Mouse (Mus musculus) stomach, postnatal 0 days (tissue): ENCODE measurements around the gene Cpsf4l. TPM values are rescaled to one million over a fixed set of nuclear protein-coding genes. Genes with fewer than 3 reads are reported as not detected.

Experiments
- ATAC-seq: fragments of 200-750 bp; cut with Nextera tagmentation; 2 replicates; pipeline ENCODE4 v1.8.0; 2017; ENCODE audit not compliant: low FRiP score, low TSS enrichment
- DNase-seq: peaks from one replicate; pipeline ENCODE4 v3.0.0-alpha.2; 2016; ENCODE audit warnings: low spot score
- H3K27ac ChIP-seq: fragments of 300-500 bp; sonication (generic); replicated peaks from 2 replicates; pipeline ENCODE4 v1.5.1; 2014; ENCODE audit warnings: mild to moderate bottlenecking, control low read depth
- H3K27me3 ChIP-seq: fragments of 300-500 bp; sonication (generic); 2 replicates; pipeline ENCODE4 v1.6.1; 2014; ENCODE audit warnings: low read length; ENCODE audit not compliant: control insufficient read depth, insufficient read depth
- H3K36me3 ChIP-seq: fragments of 300-500 bp; sonication (generic); 2 replicates; pipeline ENCODE4 v1.6.1; 2014; ENCODE audit warnings: low read length, mixed read lengths; ENCODE audit not compliant: control insufficient read depth, insufficient read depth
- H3K4me1 ChIP-seq: fragments of 300-500 bp; sonication (generic); replicated peaks from 2 replicates; pipeline ENCODE4 v1.6.1; 2014; ENCODE audit warnings: antibody characterized with exemption; ENCODE audit not compliant: control insufficient read depth, insufficient read depth
- H3K4me2 ChIP-seq: fragments of 300-500 bp; sonication (generic); replicated peaks from 2 replicates; pipeline ENCODE4 v1.6.1; 2014; ENCODE audit warnings: low read depth, mild to moderate bottlenecking, control low read depth, moderate library complexity
- H3K4me3 ChIP-seq: fragments of 300-500 bp; sonication (generic); 2 replicates; pipeline ENCODE4 v1.5.1; 2014; ENCODE audit warnings: low read depth, low read length, control low read depth
- H3K9ac ChIP-seq: fragments of 300-500 bp; sonication (generic); 2 replicates; pipeline ENCODE4 v1.6.1; 2014; ENCODE audit warnings: mild to moderate bottlenecking, low read length, control low read depth, mixed read lengths
- H3K9me3 ChIP-seq: fragments of 300-500 bp; sonication (generic); 2 replicates; pipeline ENCODE4 v1.6.1; 2016; ENCODE audit warnings: low read length; ENCODE audit not compliant: control insufficient read depth
- CTCF ChIP-seq: IDR thresholded peaks from 2 replicates; pipeline ENCODE4 v1.5.1; 2016; ENCODE audit warnings: antibody characterized with exemption, low read depth, mild to moderate bottlenecking, moderate library complexity
- EP300 ChIP-seq: optimal IDR thresholded peaks from 2 replicates; pipeline ENCODE3; 2016; ENCODE audit warnings: antibody characterized with exemption
- WGBS: fragments of 180-500 bp; shearing (Covaris S2); extraction: QIAGEN DNeasy Blood & Tissue Kit; methylation state at CpG from one replicate; pipeline ENCODE4 v1.1.7; 2014; 5-methylcytosine and 5-hydroxymethylcytosine counted together
- polyA plus RNA-seq: library from polyadenylated mRNA; unstranded; fragments of >200 nt; fragmentation: Nextera tagmentation; extraction: Ambion mirVana; gene quantifications from 2 replicates; pipeline ENCODE4 v1.2.1, GENCODE M21; 2015

Cpsf4l gene
- polyA plus RNA-seq, 1 experiment from 2014 or later = 0.19 TPM

DNA sequence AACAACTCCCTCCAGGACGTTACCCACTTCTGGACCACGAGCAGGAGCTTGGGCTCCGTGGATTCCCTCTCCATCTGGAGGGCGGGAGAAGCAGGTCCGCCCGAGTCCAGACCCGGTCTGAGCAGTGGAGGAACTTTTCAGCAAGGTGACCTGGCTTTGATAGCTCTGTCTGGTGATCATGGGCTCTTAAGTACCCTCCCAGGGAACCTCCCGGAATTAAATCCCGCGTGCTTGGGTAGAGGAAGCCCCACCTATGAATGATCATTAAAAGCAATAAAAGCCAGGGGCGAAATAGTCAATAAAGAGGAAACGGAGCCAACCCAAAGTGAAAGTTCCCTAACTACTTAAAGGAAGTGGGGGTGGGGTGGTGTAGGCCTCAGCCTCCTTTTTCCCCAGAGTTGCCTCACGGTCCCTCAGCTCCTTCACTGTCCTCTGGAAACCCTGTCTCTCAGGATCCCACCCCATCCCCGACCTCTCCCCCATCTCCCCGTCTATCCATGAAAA is 42.4 kb upstream of the Cpsf4l start:
- Histone ChIP-seq H3K9me3 (no peaks in the 10 kb centered on the region), H3K4me2 (peak overlapping the region; percentile 82), H3K4me3 (peak overlapping the region; percentile 79), H3K9ac (peak overlapping the region; percentile 94), H3K27me3 (no peaks in the 10 kb centered on the region), H3K4me1 (peaks cover 21% of the 10 kb centered on the region), H3K36me3 (no peaks in the 10 kb centered on the region), H3K27ac (peak overlapping the region; percentile 99)
- WGBS = 18% methylated on average over 15 of the region's 15 CpGs
- ATAC-seq = no peak; the same call in 1 of the 2 replicates
- no peak for TF ChIP-seq CTCF
- TF ChIP-seq EP300 = no peak
- DNase-seq = no peak

DNA sequence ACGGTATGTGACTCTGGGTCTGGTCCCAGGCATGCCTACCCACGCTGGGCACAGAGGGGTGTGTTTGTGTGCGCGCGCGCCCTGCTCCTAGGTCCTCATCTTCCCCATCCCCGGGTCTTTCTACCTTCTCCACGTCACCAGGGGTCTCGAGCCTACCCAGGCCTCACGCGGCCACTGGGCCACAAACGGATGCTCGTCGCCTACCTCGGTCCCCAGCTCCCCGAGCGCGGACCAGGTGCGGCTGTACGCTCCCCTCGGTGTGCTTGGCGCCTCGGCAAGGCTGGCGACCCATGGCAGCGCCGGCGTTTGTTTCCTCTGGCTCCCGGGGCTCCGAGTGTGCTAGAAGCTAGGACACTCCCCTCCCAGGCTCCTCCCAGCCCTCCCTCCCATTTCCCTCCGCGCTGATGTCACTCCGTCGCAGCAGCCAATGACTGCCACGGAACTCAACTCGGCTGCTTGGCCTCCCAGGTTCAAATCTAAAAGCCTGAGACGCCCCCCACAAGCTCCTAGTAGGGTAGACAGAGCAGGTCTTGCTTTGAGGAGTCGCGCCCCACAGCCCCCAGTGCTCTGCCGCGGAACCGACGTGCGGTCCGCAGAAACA is 41.8 kb upstream of the Cpsf4l start, which contains the start of gene Cdc42ep4:
Gene Cdc42ep4 (minus strand): TSS at position 398 of the 601 bp plus-strand sequence.
- peaks cover 26% of the 10 kb centered on the region for H3K4me1 ChIP-seq
- H3K36me3 ChIP-seq = no peaks in the 10 kb centered on the region
- H3K9ac ChIP-seq = peak within 1 kb of the TSS; percentile 94
- ATAC-seq = peak; percentile 80
- no peaks in the 10 kb centered on the region for H3K9me3 ChIP-seq
- H3K27me3 ChIP-seq = no peaks in the 10 kb centered on the region
- under 1% methylated on average over 43 of the region's 44 CpGs for WGBS
- peak; percentile 95 for DNase-seq
- peak within 1 kb of the TSS; percentile 79 for H3K4me3 ChIP-seq
- TF ChIP-seq CTCF = no peak; the same call in 1 of the 2 replicates
- no peak for TF ChIP-seq EP300
- H3K4me2 ChIP-seq = peak within 1 kb of the TSS; percentile 82
- peak within 1 kb of the TSS; percentile 99 for H3K27ac ChIP-seq

DNA sequence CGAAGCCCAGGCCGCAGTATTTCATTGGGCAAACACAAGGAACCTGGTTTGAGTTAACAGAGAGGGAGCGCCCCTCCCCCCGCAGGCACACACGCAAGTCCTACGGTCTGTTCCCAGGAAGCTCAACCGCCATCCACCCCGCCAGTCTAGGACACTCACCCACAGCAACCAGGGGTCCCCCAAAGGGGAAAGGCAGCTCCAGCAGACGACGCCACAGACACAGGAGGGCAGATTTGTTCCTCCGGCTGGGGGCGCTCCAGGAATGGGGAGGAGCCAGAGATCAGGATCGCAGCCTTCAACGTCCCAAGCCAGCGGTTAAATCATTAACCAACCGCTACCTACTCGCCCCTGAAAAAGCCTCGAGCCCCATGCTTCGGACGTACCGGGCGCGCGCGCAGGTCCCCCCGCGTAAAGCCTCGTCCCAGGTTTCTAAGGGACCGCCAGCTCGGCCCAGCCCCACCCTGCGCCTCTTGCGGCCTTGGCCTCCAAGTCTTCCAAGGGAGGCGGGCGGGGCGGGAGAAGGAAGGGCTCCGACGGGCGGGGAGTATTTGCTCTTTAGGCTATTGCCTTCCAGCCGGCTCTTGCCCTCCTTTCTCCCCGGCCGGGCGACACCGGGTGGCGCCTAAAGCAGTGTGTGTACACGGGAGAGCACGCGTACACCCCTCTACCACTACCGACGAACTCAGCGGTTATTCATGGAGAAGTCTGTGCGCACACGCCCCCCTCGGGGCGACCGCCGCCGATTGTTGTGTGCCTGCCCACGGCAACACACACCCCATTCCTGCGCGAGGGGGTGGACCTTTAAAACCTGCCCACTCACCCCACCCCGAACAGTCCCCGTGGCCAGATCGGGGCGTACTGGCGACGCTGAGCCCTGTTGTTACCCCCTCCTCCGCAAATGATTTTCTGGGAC is 41.0 kb upstream of the Cpsf4l start:
- peak; percentile 93 for DNase-seq
- Histone ChIP-seq H3K27me3 (no peaks in the 10 kb centered on the region), H3K4me3 (peak overlapping the region; percentile 79), H3K27ac (peak overlapping the region; percentile 99), H3K9me3 (no peaks in the 10 kb centered on the region), H3K4me2 (peak overlapping the region; percentile 82), H3K9ac (peak overlapping the region; percentile 94), H3K36me3 (no peaks in the 10 kb centered on the region), H3K4me1 (peaks cover 26% of the 10 kb centered on the region)
- WGBS = under 1% methylated on average over 62 of the region's 67 CpGs
- TF ChIP-seq CTCF = peak; percentile 73
- TF ChIP-seq EP300 = no peak
- peak; percentile 79 for ATAC-seq

DNA sequence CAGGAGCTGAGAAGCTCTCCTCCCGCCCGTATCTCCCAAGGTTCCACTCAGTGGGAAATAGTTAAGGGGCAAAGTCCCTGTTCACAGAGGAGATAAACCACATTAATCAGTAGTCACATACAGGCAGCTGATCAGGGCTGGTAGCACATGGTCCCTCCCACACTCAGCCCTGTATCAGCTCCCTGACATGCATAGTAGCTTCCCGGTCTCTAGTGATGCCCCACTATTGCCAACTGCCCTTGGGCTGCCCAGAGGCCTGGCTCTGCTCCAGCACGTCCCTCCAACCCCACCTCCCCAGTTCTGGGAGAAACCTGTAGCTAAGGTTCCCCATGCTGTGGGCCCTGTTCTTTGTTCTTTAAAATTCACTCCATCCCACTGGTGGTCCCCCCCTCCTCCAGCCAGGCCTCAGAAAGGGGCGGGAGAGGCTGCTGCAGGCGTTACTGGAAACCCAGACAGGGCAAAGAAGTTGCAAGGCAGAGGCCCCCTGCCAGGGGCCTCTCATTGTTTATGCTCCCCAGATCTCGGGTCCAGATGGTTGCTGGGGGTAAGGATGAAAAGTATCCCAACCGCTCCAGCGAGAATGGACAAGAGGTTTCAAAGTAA is 40.0 kb upstream of the Cpsf4l start:
- Histone ChIP-seq H3K36me3 (no peaks in the 10 kb centered on the region), H3K4me1 (peaks cover 26% of the 10 kb centered on the region), H3K9me3 (no peaks in the 10 kb centered on the region), H3K27me3 (no peaks in the 10 kb centered on the region), H3K4me3 (peak overlapping the region; percentile 79), H3K4me2 (peak overlapping the region; percentile 82), H3K27ac (peak overlapping the region; percentile 99), H3K9ac (peak overlapping the region; percentile 94)
- 3% methylated on average over 9 of the region's 9 CpGs for WGBS
- peak; percentile 67 for DNase-seq
- ATAC-seq = peak; percentile 54
- no peak for TF ChIP-seq CTCF
- TF ChIP-seq EP300 = no peak

DNA sequence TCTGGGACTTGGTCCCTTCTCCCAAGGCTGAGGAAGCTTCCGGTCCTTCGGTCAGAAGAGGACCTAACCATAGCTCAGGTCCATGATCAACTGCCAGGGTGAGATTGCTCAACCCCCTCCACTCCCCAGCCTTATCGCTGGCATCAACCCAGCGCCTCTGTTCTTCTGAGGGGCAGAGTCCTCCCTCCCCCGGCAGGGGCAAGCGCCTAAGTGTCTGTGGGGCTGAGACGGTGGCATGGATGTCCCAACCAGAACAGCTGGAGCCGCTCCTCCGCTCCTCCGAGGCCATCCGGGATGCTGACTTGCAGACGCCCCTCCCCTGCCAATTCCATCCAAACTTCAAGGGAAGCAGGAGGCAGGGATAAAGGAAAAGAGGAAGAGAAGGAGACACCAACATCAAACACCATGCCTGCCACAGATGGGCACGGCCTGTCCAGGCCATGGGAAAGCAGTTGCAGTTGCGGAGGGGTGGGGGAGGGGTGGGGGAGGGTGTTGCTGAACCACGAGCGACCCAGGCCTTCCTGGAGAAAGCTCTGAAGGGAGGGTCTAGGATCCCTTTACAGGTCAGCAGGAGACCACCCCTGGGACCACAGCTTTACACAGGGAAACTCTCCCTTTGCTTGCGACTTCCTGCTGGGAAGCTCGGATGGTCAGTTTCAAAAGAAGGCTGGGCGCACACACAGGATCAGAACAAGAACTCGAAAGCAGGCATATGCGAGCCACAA is 39.1 kb upstream of the Cpsf4l start:
- TF ChIP-seq CTCF (no peak), EP300 (no peak)
- DNase-seq (no peak), ATAC-seq (no peak)
- Histone ChIP-seq H3K9me3 (no peaks in the 10 kb centered on the region), H3K27me3 (no peaks in the 10 kb centered on the region), H3K9ac (peak overlapping the region; percentile 94), H3K4me3 (peak overlapping the region; percentile 79), H3K4me1 (peaks cover 26% of the 10 kb centered on the region), H3K36me3 (no peaks in the 10 kb centered on the region), H3K4me2 (peak overlapping the region; percentile 82), H3K27ac (peak overlapping the region; percentile 99)
- 9% methylated on average over 21 of the region's 21 CpGs for WGBS
